Mouse (Mus musculus): ENCODE data around the gene Hmgb1. TPM values are rescaled to one million over a fixed set of nuclear protein-coding genes. Genes with fewer than 3 reads are reported as not detected.

The Hmgb1 gene
- polyA plus RNA-seq, 1 experiment, result 48.1 TPM

GRCm38 (mm10) chr5:149092926-149093325 is 91.4 kb downstream of the Hmgb1 start:
- H3K36me3 ChIP-seq (ENCODE audit: control insufficient read depth, insufficient read depth, low read length), result no peaks in the 10 kb centered on the region
- H3K27ac ChIP-seq (ENCODE audit: insufficient read depth, low read depth, low read length), result no peak overlapping the region
- WGBS, result 92% methylated on average over 5 of the region's 5 CpGs
- no peak overlapping the region for H3K4me3 ChIP-seq (ENCODE audit: insufficient read depth, low read depth, low read length)
- TF ChIP-seq CTCF (conservative IDR thresholded peaks at IDR 0.05; ENCODE audit: insufficient read depth, insufficient read length, low read depth, low read length) (no peak), POLR2A (IDR thresholded peaks at IDR 0.05; ENCODE audit: low read depth, low read length) (no peak)
- no peaks in the 10 kb centered on the region for H3K4me1 ChIP-seq (ENCODE audit: control insufficient read depth, insufficient read depth, low read length)
- no peak for DNase-seq
- no peaks in the 10 kb centered on the region for H3K27me3 ChIP-seq (replicated peaks; ENCODE audit: control insufficient read depth, insufficient read depth, low read length)

GRCm38 (mm10) chr5:149092526-149092925 is 91.8 kb downstream of the Hmgb1 start:
- TF ChIP-seq POLR2A (IDR thresholded peaks at IDR 0.05; ENCODE audit: low read depth, low read length) (no peak), CTCF (conservative IDR thresholded peaks at IDR 0.05; ENCODE audit: insufficient read depth, insufficient read length, low read depth, low read length) (no peak)
- Histone ChIP-seq H3K27me3 (replicated peaks; ENCODE audit: control insufficient read depth, insufficient read depth, low read length) (no peaks in the 10 kb centered on the region), H3K4me1 (ENCODE audit: control insufficient read depth, insufficient read depth, low read length) (no peaks in the 10 kb centered on the region), H3K27ac (ENCODE audit: insufficient read depth, low read depth, low read length) (no peak overlapping the region), H3K36me3 (ENCODE audit: control insufficient read depth, insufficient read depth, low read length) (no peaks in the 10 kb centered on the region), H3K4me3 (ENCODE audit: insufficient read depth, low read depth, low read length) (no peak overlapping the region)
- DNase-seq, result no peak
- 91% methylated on average over 4 of the region's 4 CpGs for whole genome bisulfite sequencing

GRCm38 (mm10) chr5:149091256-149091655 is 93.0 kb downstream of the Hmgb1 start:
- H3K4me3 ChIP-seq (ENCODE audit: insufficient read depth, low read depth, low read length), result no peak overlapping the region
- 86% methylated on average over 14 of the region's 14 CpGs for WGBS
- no peak overlapping the region for H3K27ac ChIP-seq (ENCODE audit: insufficient read depth, low read depth, low read length)
- no peaks in the 10 kb centered on the region for H3K36me3 ChIP-seq (ENCODE audit: control insufficient read depth, insufficient read depth, low read length)
- no peaks in the 10 kb centered on the region for H3K4me1 ChIP-seq (ENCODE audit: control insufficient read depth, insufficient read depth, low read length)
- no peak for DNase-seq
- H3K27me3 ChIP-seq (replicated peaks; ENCODE audit: control insufficient read depth, insufficient read depth, low read length), result no peaks in the 10 kb centered on the region
- no peak for TF ChIP-seq CTCF (conservative IDR thresholded peaks at IDR 0.05; ENCODE audit: insufficient read depth, insufficient read length, low read depth, low read length)
- no peak for TF ChIP-seq POLR2A (IDR thresholded peaks at IDR 0.05; ENCODE audit: low read depth, low read length)

GRCm38 (mm10) chr5:149089860-149090259 is 94.4 kb downstream of the Hmgb1 start:
- 76% methylated on average over 2 of the region's 2 CpGs for WGBS
- TF ChIP-seq POLR2A (IDR thresholded peaks at IDR 0.05; ENCODE audit: low read depth, low read length) (no peak), CTCF (conservative IDR thresholded peaks at IDR 0.05; ENCODE audit: insufficient read depth, insufficient read length, low read depth, low read length) (no peak)
- H3K36me3 ChIP-seq (ENCODE audit: control insufficient read depth, insufficient read depth, low read length), result no peaks in the 10 kb centered on the region
- H3K27ac ChIP-seq (ENCODE audit: insufficient read depth, low read depth, low read length), result no peak overlapping the region
- no peaks in the 10 kb centered on the region for H3K27me3 ChIP-seq (replicated peaks; ENCODE audit: control insufficient read depth, insufficient read depth, low read length)
- no peaks in the 10 kb centered on the region for H3K4me1 ChIP-seq (ENCODE audit: control insufficient read depth, insufficient read depth, low read length)
- no peak overlapping the region for H3K4me3 ChIP-seq (ENCODE audit: insufficient read depth, low read depth, low read length)
- DNase-seq, result no peak

GRCm38 (mm10) chr5:149089456-149089855 is 94.8 kb downstream of the Hmgb1 start:
- DNase-seq, result no peak
- 89% methylated on average over 5 of the region's 5 CpGs for WGBS
- no peaks in the 10 kb centered on the region for H3K4me1 ChIP-seq (ENCODE audit: control insufficient read depth, insufficient read depth, low read length)
- H3K27ac ChIP-seq (ENCODE audit: insufficient read depth, low read depth, low read length), result no peak overlapping the region
- TF ChIP-seq POLR2A (IDR thresholded peaks at IDR 0.05; ENCODE audit: low read depth, low read length), result no peak
- TF ChIP-seq CTCF (conservative IDR thresholded peaks at IDR 0.05; ENCODE audit: insufficient read depth, insufficient read length, low read depth, low read length), result no peak
- no peaks in the 10 kb centered on the region for H3K27me3 ChIP-seq (replicated peaks; ENCODE audit: control insufficient read depth, insufficient read depth, low read length)
- H3K4me3 ChIP-seq (ENCODE audit: insufficient read depth, low read depth, low read length), result no peak overlapping the region
- no peaks in the 10 kb centered on the region for H3K36me3 ChIP-seq (ENCODE audit: control insufficient read depth, insufficient read depth, low read length)

- no peak overlapping the region for H3K27ac ChIP-seq (ENCODE audit: insufficient read depth, low read depth, low read length)
- H3K4me3 ChIP-seq (ENCODE audit: insufficient read depth, low read depth, low read length), result no peak overlapping the region
- no peak for DNase-seq
- 78% methylated on average over 6 of the region's 6 CpGs for WGBS
- no peaks in the 10 kb centered on the region for H3K4me1 ChIP-seq (ENCODE audit: control insufficient read depth, insufficient read depth, low read length)
- no peaks in the 10 kb centered on the region for H3K27me3 ChIP-seq (replicated peaks; ENCODE audit: control insufficient read depth, insufficient read depth, low read length)
- H3K36me3 ChIP-seq (ENCODE audit: control insufficient read depth, insufficient read depth, low read length), result no peaks in the 10 kb centered on the region
- TF ChIP-seq POLR2A (IDR thresholded peaks at IDR 0.05; ENCODE audit: low read depth, low read length) (no peak), CTCF (conservative IDR thresholded peaks at IDR 0.05; ENCODE audit: insufficient read depth, insufficient read length, low read depth, low read length) (no peak)
These were observed 95.4 kb downstream of the Hmgb1 start for GRCm38 (mm10) chr5:149088891-149089290.

- H3K36me3 ChIP-seq (ENCODE audit: control insufficient read depth, insufficient read depth, low read length), result no peaks in the 10 kb centered on the region
- no peak; the same call in 1 of the 2 replicates for TF ChIP-seq CTCF (conservative IDR thresholded peaks at IDR 0.05; ENCODE audit: insufficient read depth, insufficient read length, low read depth, low read length)
- no peak for TF ChIP-seq POLR2A (IDR thresholded peaks at IDR 0.05; ENCODE audit: low read depth, low read length)
- WGBS, result 68% methylated on average over 3 of the region's 3 CpGs
- no peaks in the 10 kb centered on the region for H3K27me3 ChIP-seq (replicated peaks; ENCODE audit: control insufficient read depth, insufficient read depth, low read length)
- DNase-seq, result no peak
- H3K4me1 ChIP-seq (ENCODE audit: control insufficient read depth, insufficient read depth, low read length), result no peaks in the 10 kb centered on the region
- H3K27ac ChIP-seq (ENCODE audit: insufficient read depth, low read depth, low read length), result no peak overlapping the region
- H3K4me3 ChIP-seq (ENCODE audit: insufficient read depth, low read depth, low read length), result no peak overlapping the region
These were observed 96.1 kb downstream of the Hmgb1 start for GRCm38 (mm10) chr5:149088149-149088548.

All from kidney, adult 2 months (tissue).